Mouse (Mus musculus) urinary bladder, postnatal 14 days (tissue): ENCODE measurements around the gene Tbc1d10a.

Experiments used
- DNase-seq: peaks from one replicate; pipeline ENCODE4 v3.0.0; 2021; ENCODE audit warnings: low spot score

The Tbc1d10a gene

GRCm38 (mm10) chr11:4186486-4187317 lies at the start of gene Tbc1d10a:
Tbc1d10a (plus strand) TSS chr11:4186789.
- peak; percentile 99 for DNase-seq

GRCm38 (mm10) chr11:4138964-4139363 lies 47.6 kb upstream of the Tbc1d10a start:
- DNase-seq, result no peak

DNA sequence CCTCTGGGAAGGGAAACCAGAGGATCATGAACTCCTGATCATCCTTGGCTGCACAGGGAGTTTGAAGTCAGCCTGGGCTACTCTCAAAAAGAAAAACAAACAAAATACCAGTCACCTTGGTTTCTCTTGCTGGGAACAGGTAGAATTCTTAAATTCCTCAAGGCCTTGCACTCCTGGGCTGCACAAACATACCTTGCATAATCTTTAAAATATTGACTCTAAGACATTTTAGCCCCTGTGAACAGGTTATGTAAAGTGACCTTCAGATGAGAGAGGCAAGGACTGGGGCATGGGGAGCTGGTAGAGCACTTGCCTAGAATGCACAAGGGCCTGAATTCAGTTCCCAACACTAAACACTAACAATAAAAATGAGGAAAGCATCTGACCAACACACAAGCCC lies 45.1 kb upstream of the Tbc1d10a start:
- DNase-seq, result no peak

DNA sequence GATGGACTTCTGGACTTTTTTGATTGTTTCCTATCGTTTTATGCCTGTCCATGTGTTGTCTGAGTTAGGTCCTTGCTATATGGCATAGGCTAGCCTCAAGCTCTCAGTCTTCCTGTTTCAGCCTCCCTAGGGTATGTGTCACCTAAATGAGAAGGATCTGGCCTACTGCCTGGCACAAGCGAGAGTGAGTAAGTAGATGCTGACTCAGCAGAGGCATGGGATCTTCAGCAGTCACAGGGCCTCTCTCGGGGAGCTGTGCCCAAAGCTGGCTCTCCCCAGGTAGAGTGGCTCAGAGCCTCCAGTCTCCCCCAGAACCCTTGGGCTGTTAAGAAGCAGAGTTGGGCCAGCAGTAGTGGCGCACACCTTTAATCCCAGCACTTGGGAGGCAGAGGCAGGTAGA lies 44.2 kb upstream of the Tbc1d10a start:
- DNase-seq, result no peak

GRCm38 (mm10) chr11:4143281-4144062 lies 43.1 kb upstream of the Tbc1d10a start:
- no peak for DNase-seq

- no peak for DNase-seq
Observed at GRCm38 (mm10) chr11:4146381-4146780, 40.2 kb upstream of the Tbc1d10a start.

DNA sequence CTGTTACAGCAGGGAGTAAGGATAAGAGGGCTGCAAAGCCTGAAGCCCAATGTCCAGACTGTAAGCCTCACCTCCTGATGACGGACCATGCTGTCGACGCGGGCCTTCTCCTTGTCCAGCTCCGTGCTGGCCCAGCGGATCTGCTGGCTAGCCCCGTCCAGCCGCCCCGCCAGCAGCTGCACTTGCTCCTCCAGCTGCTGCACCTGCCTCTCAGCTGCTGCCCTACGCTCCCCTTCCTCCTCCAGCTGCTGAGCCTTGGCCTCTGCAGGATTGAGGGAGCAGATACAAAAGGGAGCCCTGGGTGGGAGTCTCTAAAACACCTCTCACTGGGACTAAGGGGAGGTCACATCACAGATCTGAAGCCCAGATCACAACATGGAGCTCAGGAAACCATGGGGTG lies 39.5 kb upstream of the Tbc1d10a start:
- no peak for DNase-seq

DNA sequence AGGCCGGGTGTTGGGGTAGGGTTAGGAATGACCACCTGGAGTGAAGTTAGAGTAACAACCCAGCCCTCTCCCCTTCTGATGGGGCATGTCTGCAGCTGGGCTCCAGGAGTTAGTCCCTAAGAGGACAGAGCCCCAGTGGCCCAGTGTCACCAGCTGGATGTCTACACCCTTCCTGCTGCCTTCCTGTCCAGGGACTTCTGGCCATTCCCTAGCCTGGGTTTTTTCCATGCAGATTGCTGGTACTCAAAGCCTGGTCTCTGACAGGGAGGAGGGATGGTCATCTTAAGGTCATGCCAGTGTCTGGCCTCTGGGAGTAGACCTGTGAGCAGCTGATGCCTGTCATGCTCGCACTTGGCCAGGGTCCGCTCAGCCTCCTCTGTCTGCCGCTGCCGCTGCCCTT lies 38.5 kb upstream of the Tbc1d10a start:
- no peak for DNase-seq

GRCm38 (mm10) chr11:4148536-4149156 lies 37.9 kb upstream of the Tbc1d10a start:
- no peak for DNase-seq

GRCm38 (mm10) chr11:4149886-4150285 lies 36.7 kb upstream of the Tbc1d10a start:
- DNase-seq, result no peak

DNA sequence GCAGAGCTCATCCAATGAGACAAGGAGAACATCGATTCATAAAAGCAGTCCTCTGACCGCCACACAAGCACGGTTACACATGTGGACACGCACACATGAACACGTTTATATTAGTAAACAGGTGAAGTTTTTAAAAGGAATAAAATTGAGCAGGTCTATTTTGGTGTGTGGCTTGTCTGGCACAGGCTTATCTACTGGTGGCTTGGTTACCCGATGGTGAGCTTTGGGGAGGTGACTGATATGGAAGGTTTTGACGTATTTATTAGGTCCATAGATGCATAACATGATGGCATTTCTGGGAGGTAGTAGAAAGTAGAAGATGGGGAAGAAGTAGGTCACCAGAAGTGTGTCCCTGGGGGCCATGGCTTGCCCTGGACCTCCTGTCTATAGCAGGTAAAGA lies 32.9 kb upstream of the Tbc1d10a start:
- DNase-seq, result no peak

DNA sequence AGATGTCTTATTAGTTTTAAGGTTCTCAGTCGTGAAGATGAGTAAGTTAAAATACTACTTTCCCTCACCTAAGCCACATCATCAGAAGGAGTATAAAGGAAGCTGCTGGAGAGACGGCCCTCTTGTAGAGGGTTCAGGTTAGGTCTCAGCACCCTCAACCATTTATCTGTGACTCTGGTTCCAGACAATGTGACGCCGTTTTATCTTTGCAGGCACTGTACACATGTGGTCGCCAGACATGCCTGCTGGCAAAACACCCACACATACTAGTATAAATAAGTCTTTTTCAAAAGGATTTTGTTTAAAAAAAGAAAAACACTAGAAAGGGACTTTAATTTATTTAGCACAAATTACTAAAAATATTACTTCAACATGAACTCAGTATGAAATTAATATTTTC lies 30.9 kb upstream of the Tbc1d10a start:
- no peak for DNase-seq

DNA sequence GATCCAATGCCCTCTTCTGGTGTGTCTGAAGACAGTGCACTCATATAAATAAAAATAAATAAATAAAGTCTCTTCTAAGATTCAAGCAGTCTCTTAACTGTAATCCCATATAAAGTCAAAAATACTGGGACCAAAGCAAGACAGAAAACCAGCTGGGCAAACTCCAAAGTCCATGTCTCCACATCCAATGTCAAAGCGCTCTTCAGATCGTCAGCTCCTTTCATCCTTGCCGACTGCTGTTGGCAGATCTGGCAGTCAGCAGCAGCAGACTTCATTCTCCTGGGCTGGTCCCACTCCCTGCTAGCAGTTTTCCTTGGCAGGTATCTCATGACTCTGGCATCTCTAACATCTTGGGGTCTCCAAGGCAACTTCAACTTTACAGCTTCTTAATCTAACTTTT lies 27.9 kb upstream of the Tbc1d10a start:
- DNase-seq, result no peak

DNA sequence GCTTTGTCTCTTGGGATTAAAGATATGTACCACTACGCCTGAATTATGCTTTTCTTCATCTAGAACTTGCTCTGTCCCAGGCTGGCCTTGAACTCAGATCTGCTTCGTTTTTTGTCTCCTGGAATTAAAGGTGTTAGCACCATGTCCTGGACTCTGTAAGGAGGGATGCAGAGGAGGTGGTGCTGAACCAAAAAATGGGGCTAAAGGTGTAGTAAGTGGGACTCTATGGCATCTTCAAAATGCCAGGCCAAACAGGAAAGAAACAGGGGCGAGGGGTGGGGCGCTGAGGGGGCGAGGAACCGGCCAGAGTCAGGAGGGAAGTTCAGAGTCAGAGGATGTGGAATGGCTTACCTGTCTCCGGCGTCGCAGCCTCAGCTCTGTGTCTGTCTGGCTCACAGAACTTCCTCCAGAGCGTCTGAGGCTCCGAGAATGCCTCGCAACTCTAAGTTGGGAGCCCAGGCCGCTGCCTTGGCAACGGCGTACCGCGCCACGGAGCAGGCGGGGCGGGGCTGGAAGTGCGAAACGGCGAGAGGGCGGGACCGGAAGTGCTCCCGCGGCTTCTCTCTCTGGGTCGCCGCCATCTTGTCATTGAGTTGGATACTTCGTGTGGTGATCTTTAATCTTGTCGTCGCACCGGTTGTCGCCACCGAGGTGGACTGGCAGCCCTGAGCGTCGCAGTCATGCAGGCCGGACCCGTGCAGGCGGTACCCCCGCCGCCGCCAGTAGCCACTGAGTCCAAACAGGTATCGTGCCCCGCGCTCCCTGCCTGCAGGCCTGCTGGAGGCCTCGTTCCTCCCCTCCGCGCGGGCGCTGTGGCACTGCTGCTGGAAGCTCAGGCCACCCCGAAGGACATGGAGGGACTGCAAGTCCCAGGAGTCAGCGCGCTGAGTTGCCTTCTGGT lies 26.5 kb upstream of the Tbc1d10a start, which contains the start of the genes Ccdc157 and Sf3a1:
Ccdc157 (minus strand) TSS at position 486 of the 901 bp plus-strand sequence.
Sf3a1 (plus strand) TSS at position 543 of the 901 bp plus-strand sequence.
- peak; percentile 95 for DNase-seq

DNA sequence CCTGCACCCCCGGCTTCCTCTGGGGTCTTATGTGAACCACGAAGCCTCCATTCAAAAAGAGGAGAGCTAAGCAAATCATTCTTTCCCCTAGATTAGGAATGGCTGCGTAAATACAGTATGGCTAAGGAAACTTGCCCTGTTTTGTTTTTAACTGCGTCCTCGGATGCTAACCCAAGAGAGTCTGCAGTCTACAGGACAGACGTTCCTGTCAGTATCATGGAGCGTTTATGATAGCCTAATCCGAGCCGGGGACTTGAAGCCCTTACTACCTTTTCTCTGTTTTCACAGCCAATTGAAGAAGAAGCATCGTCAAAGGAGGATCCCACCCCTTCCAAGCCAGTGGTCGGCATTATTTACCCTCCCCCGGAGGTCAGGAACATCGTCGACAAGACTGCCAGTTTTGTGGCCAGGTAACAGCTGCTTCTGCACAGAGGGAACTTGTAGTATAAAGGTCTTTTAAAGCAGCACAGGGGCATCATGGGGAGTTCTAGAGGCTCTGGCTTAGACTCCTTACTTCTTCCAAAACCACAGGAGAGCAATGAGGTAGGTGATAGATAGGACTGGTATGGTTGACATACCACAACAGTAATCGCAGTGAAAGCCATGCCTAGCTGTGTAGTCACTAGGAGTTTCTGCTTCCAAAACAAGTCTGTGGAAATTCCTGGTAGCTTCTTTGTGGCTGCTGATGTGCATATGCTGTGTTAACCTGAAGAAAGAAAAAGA lies 25.7 kb upstream of the Tbc1d10a start:
- DNase-seq, result no peak

DNA sequence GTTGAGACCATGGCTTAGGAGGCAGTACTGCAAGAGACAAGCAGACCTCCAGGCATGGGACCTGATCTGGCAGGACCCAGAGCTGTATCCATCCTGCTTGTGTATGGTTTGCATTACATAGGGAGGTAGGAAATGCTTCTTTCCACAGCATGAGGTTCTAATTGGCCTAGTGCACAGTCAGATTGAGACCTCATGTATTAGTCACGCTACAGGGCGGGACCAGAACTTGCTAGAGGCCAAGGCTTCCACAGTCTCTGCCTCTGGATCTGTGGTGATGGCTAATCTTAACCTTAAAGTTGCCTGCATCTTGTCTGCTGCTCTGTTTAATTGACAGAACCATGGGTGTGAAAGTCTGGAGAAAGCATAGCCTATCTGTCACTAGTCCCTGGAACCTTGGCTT lies 21.9 kb upstream of the Tbc1d10a start:
- no peak for DNase-seq

- DNase-seq, result no peak
Observed at GRCm38 (mm10) chr11:4166467-4167090, 20.0 kb upstream of the Tbc1d10a start.

DNA sequence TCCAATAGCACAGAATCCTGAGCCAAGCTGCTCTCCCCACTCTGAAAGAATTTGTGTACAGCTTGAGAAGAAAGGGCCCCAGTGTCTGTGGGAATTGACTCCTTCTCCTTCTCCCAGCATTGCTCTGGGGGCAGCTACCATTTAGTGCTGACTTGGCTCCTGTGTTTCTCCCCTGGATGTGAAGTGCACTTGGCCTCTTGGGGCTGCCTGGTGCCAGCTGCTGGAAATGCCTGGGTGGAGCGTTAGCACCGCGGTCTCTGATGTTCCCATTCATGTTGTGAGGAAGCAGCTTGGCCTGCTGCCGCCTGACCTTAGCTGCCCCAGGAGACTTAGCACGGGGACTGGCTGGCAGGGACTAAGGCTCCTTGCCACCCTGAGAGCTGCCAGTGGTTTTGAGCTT lies 12.0 kb upstream of the Tbc1d10a start:
- DNase-seq, result no peak

DNA sequence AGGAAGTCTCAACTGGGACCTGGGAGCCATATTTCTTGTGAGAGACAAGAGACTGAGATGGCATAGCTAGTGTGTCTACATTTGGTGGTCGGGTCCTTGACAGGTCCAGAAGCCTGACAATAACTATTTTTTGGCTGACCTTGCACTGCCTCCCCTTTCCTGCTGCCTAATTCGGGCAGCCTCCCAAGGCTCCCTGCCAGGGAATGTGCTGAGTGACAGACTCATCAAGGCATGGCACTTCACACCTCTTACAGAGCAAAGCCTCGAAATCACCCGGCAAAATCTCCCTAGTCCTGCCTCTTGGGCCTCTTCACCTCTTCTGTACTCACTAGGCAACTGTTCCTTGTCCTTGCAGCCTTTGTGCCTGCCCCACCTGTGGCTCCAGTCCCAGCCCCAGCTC lies 8.9 kb upstream of the Tbc1d10a start:
- DNase-seq, result no peak

GRCm38 (mm10) chr11:4182061-4182460 lies 4.5 kb upstream of the Tbc1d10a start:
- no peak for DNase-seq

- DNase-seq, result no peak
Observed at GRCm38 (mm10) chr11:4183511-4183910, 3.1 kb upstream of the Tbc1d10a start.
